Mouse (Mus musculus): ENCODE measurements around the gene Slc12a9. TPM values are rescaled to one million over a fixed set of nuclear protein-coding genes. Genes with fewer than 3 reads are reported as not detected.
"Not testable (repeated sequence)": the region's sequence is repeated elsewhere in the genome, so short reads cannot be mapped to it uniquely, and the experiment has no call there.

Slc12a9 gene
- polyA plus RNA-seq, 1 experiment, result 43.2 TPM

DNA sequence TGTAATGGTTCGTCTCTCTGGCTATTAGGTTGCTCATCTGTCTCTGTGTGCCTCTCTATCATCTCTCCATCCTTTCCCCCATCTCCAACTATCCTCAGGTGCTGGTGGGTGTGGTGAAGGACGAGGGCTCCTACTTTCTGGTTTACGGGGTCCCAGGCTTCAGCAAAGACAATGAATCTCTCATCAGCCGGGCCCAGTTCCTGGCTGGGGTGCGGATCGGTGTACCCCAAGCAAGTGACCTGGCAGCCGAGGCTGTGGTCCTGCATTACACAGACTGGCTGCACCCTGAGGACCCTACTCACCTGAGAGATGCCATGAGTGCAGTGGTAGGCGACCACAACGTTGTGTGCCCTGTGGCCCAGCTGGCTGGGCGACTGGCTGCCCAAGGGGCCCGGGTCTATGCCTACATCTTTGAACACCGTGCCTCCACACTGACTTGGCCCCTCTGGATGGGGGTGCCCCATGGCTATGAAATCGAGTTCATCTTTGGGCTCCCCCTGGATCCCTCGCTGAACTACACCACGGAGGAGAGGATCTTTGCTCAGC is 41.9 kb downstream of the Slc12a9 start:
- Histone ChIP-seq H3K4me3 (ENCODE audit: insufficient read depth, low read length) (no peak overlapping the region), H3K27ac (ENCODE audit: insufficient read depth, low read depth, low read length) (no peak overlapping the region), H3K4me1 (ENCODE audit: control insufficient read depth, insufficient read depth, low read length) (peaks cover 6% of the 10 kb centered on the region)

DNA sequence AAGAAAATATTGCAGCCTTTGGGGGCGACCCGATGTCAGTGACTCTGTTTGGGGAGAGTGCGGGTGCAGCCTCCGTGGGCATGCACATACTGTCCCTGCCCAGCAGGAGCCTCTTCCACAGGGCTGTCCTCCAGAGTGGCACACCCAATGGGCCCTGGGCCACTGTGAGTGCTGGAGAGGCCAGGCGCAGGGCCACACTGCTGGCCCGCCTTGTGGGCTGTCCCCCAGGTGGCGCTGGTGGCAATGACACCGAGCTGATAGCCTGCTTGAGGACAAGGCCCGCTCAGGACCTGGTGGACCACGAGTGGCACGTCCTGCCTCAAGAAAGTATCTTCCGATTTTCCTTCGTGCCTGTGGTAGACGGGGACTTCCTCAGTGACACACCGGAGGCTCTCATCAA is 42.7 kb downstream of the Slc12a9 start:
- Histone ChIP-seq H3K4me1 (ENCODE audit: control insufficient read depth, insufficient read depth, low read length) (peaks cover 10% of the 10 kb centered on the region), H3K27ac (ENCODE audit: insufficient read depth, low read depth, low read length) (no peak overlapping the region), H3K4me3 (ENCODE audit: insufficient read depth, low read length) (no peak overlapping the region)
- no peak for TF ChIP-seq CTCF (IDR thresholded peaks at IDR 0.05; ENCODE audit: low read depth, low read length)
- no peak for TF ChIP-seq POLR2A (IDR thresholded peaks at IDR 0.05; ENCODE audit: borderline replicate concordance, low read depth, low read length)

More for the DNA sequence above, 41.9 kb downstream of the Slc12a9 start:
- TF ChIP-seq POLR2A (IDR thresholded peaks at IDR 0.05; ENCODE audit: borderline replicate concordance, low read depth, low read length), result no peak
- TF ChIP-seq CTCF (IDR thresholded peaks at IDR 0.05; ENCODE audit: low read depth, low read length), result no peak

DNA sequence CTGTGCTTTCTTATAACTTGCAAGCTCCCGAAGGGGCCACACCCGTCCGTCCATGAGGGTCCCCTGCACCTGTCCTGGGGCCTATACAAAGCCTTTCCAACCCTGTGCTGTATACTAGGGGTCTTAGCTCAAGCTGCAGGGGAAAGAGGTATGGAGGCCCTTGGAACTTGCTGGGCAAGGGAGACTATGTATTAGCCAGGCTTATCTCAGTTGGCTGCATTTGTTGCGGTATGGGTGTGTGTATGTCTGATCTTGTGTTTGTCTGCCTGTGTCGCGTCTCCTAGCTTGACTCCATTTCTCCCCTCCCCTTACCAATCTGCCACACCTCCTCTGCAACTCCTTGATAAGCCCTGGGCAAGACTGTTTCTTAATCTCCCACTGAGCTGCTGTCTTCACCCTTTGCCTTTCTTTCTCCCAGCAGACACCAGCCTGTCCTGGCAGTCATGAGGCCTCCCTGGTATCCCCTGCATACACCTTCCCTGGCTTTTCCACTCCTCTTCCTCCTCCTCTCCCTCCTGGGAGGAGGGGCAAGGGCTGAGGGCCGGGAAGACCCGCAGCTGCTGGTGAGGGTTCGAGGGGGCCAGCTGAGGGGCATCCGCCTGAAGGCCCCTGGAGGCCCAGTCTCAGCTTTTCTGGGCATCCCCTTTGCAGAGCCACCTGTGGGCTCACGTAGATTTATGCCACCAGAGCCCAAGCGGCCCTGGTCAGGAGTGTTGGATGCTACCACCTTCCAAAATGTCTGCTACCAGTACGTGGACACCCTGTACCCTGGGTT is 43.6 kb downstream of the Slc12a9 start:
- Histone ChIP-seq H3K4me1 (ENCODE audit: control insufficient read depth, insufficient read depth, low read length) (peaks cover 9% of the 10 kb centered on the region), H3K4me3 (ENCODE audit: insufficient read depth, low read length) (no peak overlapping the region), H3K27ac (ENCODE audit: insufficient read depth, low read depth, low read length) (no peak overlapping the region)
- TF ChIP-seq CTCF (IDR thresholded peaks at IDR 0.05; ENCODE audit: low read depth, low read length), result no peak
- TF ChIP-seq POLR2A (IDR thresholded peaks at IDR 0.05; ENCODE audit: borderline replicate concordance, low read depth, low read length), result no peak

DNA sequence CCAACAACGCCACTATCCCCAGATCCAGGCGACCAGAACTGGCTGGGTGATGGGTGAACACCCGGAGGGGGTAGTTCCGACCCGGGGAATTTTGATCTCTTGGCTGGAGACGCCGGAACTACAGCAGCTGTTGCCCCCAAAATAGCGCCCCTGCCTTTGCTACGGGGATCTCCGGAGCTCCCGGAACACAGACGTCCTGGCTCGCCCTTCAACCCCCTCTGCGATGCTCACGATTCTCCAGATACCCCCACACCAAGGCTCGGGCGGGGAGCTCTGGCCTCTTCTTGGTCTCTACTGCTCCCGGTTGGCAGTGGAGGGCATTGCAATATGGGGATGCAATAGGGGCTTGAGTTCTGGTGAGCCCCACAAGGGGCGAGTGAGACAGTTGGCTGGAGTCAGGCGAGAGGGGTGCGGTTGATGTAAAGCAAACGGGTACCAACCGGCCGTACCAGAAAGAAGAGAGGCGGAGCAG is 44.4 kb downstream of the Slc12a9 start:
- H3K27ac ChIP-seq (ENCODE audit: insufficient read depth, low read depth, low read length), result no peak overlapping the region
- TF ChIP-seq POLR2A (IDR thresholded peaks at IDR 0.05; ENCODE audit: borderline replicate concordance, low read depth, low read length) (no peak), CTCF (IDR thresholded peaks at IDR 0.05; ENCODE audit: low read depth, low read length) (no peak)
- H3K4me3 ChIP-seq (ENCODE audit: insufficient read depth, low read length), result no peak overlapping the region
- H3K4me1 ChIP-seq (ENCODE audit: control insufficient read depth, insufficient read depth, low read length), result peaks cover 9% of the 10 kb centered on the region; the same call in 1 of the 2 replicates

DNA sequence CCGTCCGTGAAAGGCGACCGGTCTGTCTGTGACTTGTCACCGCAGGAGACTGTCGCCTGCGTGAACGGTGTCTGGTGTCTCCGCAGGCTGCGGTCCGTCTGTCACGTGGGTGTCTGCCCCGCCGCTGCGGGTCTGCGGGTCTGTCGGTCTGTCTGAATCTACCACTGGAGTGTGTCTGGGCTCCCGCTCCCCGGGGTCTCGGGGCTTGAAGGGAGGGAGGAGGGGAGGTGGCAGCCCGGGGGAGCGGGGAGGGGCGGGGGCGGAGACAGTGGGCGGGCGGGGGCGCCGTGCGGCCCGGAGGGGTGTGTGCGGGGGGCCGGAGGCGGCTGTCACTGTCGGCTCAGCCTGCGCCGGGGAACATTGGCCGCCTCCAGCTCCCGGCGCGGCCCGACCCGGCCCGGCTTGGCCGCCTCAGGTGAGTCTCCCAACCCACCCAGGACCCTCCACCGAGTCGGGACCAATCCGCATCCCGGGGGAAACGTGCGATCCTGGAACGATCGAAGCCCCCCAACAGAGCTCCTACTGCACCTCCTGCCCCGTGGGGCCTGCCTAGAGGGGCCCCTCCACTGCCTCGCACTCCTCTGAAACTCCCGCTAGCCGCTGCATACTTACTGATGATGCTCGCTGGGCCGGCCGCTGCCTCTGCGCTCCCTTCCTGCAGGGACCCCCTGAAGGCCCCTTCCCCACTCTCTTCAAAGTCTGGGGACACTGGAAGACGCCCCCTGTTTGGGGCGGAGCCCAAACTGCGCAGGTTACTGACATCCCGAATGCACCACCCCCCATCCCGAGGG is 45.2 kb downstream of the Slc12a9 start:
- Histone ChIP-seq H3K27ac (ENCODE audit: insufficient read depth, low read depth, low read length) (no peak overlapping the region), H3K4me1 (ENCODE audit: control insufficient read depth, insufficient read depth, low read length) (peaks cover 9% of the 10 kb centered on the region; the same call in 1 of the 2 replicates), H3K4me3 (ENCODE audit: insufficient read depth, low read length) (no peak overlapping the region)
- no peak for TF ChIP-seq POLR2A (IDR thresholded peaks at IDR 0.05; ENCODE audit: borderline replicate concordance, low read depth, low read length)
- no peak for TF ChIP-seq CTCF (IDR thresholded peaks at IDR 0.05; ENCODE audit: low read depth, low read length)

DNA sequence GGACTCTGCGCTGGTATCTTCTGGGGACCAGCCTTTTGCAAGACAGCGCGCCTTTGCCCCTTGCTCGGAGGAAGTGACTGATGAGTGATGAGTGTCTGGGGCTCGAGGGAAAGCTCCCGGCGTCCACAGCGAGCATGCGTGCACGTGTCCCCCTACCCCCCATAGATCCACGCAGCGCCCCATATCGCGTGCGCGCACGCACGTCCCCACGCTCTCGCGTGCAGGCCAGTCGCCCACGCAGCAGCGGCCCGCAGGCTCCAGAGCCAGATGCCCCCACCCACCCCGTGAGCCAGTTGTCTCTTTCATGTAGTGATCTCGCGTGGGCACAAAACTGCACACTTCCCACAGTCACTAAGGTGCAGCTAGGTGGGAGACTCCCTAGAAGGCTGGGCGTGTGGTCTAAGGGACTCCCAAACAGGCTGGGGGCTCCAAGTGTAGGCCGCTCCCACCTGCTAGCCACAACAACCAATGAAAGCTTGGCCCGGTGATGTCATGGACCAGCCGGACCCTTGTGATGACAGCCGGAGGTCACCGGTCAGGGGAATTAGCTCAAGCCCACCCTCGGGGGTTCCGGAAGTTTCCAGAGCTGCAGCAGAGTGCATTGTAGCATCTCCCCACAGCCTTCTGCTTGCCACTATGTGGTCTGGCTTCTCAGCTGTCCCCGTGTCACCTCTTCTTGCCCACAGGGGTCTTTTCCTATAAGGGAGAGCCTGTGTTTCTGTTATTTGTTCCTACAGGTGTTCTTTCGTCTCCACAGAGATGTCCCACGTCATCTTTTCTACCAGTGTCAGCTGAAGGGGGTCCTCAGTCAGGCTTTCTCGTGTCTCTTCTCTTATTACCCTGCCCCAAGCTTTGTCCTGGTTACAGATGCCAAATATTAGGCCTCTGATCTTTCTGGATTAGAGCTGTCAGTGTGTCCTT is 46.1 kb downstream of the Slc12a9 start, which contains the start of gene Ache:
Gene Ache (plus strand): TSS at position 488 of the 921 bp plus-strand sequence.
- Histone ChIP-seq H3K4me3 (ENCODE audit: insufficient read depth, low read length) (peak within 1 kb of the TSS; percentile 32), H3K27ac (ENCODE audit: insufficient read depth, low read depth, low read length) (no peak within 1 kb of the TSS), H3K4me1 (ENCODE audit: control insufficient read depth, insufficient read depth, low read length) (peaks cover 9% of the 10 kb centered on the region; the same call in 1 of the 2 replicates)
- TF ChIP-seq CTCF (IDR thresholded peaks at IDR 0.05; ENCODE audit: low read depth, low read length) (no peak), POLR2A (IDR thresholded peaks at IDR 0.05; ENCODE audit: borderline replicate concordance, low read depth, low read length) (no peak)

DNA sequence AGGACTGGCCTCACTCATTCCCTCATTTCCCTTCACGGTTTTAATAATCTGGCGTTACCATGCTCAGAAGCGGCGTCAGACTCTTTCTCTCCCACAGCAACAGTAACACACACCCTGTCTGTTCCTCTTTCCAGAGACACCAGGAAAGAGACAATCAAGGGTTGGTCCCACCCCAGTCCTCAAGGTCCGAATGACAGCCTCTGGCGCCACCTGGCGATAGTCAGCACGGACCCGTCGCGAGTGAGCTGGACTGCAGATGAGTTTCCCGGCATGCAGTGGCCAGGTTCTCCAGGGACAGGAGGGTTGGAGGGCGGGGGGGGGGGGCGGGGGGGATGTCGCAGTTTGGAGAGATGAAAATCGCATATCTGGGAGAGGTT is 46.8 kb downstream of the Slc12a9 start:
- H3K27ac ChIP-seq (ENCODE audit: insufficient read depth, low read depth, low read length), result no peak overlapping the region
- TF ChIP-seq CTCF (IDR thresholded peaks at IDR 0.05; ENCODE audit: low read depth, low read length), result peak; percentile 64
- no peak for TF ChIP-seq POLR2A (IDR thresholded peaks at IDR 0.05; ENCODE audit: borderline replicate concordance, low read depth, low read length)
- peaks cover 9% of the 10 kb centered on the region; the same call in 1 of the 2 replicates for H3K4me1 ChIP-seq (ENCODE audit: control insufficient read depth, insufficient read depth, low read length)
- no peak overlapping the region for H3K4me3 ChIP-seq (ENCODE audit: insufficient read depth, low read length)

DNA sequence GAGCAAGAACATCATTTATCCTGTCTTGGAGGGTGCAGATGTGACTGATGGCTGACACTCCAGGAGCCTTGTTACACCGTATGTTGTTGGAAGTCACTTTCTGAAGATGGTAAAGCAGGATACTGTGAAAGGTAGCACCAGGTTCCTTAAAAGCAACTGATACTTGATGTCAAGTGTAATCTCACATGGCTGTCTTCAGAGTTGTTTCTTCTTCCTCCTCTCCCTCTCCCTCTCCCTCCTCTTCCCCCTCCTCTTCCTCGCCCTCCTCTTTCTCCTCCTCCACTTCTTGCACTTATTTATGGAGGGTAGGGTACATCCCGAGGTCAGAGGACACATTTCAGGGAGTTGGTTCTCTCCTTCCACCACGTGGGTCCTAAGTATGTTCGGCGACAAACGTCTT is 47.4 kb downstream of the Slc12a9 start:
- TF ChIP-seq CTCF (IDR thresholded peaks at IDR 0.05; ENCODE audit: low read depth, low read length), result no peak
- TF ChIP-seq POLR2A (IDR thresholded peaks at IDR 0.05; ENCODE audit: borderline replicate concordance, low read depth, low read length), result no peak
- no peak overlapping the region for H3K4me3 ChIP-seq (ENCODE audit: insufficient read depth, low read length)
- H3K27ac ChIP-seq (ENCODE audit: insufficient read depth, low read depth, low read length), result no peak overlapping the region
- peaks cover 9% of the 10 kb centered on the region; the same call in 1 of the 2 replicates for H3K4me1 ChIP-seq (ENCODE audit: control insufficient read depth, insufficient read depth, low read length)

DNA sequence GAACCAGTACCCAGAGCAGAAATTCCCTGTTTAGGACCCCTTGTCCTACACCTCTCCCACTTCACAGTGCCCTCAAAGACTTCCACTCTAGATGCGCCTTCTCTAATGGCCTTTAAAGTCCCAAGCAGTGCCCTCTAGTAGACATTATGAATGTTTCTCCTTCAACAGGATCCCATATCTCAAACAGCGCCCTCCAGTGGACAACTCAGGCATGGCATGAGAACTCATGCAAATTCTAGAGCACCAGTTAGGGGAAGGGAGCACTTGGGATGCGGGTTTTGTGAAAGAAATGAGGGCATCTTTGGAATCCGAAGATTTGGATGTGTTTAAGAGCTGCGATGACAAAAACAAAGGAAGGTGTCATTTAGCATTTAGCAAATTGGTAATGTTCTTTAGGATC is 48.4 kb downstream of the Slc12a9 start:
- Histone ChIP-seq H3K4me3 (ENCODE audit: insufficient read depth, low read length) (no peak overlapping the region), H3K27ac (ENCODE audit: insufficient read depth, low read depth, low read length) (no peak overlapping the region), H3K4me1 (ENCODE audit: control insufficient read depth, insufficient read depth, low read length) (peaks cover 9% of the 10 kb centered on the region; the same call in 1 of the 2 replicates)
- TF ChIP-seq CTCF (IDR thresholded peaks at IDR 0.05; ENCODE audit: low read depth, low read length) (peak; percentile 38; the same call in 1 of the 2 replicates), POLR2A (IDR thresholded peaks at IDR 0.05; ENCODE audit: borderline replicate concordance, low read depth, low read length) (no peak)

DNA sequence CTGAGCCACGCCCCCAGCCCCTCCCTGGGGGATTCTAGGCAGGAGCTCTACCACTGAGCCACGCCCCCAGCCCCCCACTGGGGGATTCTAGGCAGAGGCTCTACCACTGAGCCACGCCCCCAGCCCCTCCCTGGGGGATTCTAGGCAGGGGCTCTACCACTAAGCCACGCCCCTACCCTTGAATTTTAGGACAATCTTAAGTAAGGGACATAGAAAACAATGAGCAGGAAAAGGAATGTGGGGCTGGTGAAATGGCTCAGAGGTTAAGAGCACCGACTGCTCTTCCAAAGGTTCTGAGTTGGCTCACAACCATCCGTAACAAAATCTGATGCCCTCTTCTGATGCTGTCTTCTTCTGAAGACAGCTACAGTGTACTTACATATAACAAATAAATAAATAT is 49.0 kb downstream of the Slc12a9 start:
- not testable (repeated sequence) for H3K4me1 ChIP-seq (ENCODE audit: control insufficient read depth, insufficient read depth, low read length); H3K27ac ChIP-seq (ENCODE audit: insufficient read depth, low read depth, low read length); H3K4me3 ChIP-seq (ENCODE audit: insufficient read depth, low read length)
